Mouse (Mus musculus) left cerebral cortex, adult 18-20 months (tissue): ENCODE data around the gene Aoc3. TPM values are rescaled to one million over a fixed set of nuclear protein-coding genes. Genes with fewer than 3 reads are reported as not detected.
"Not testable (repeated sequence)": the region's sequence is repeated elsewhere in the genome, so short reads cannot be mapped to it uniquely, and the experiment has no call there.

Experiments used
- DNase-seq, 2 experiments: peaks; one replicate each; pipeline ENCODE4 v3.0.0; 2021 to 2022; ENCODE audit warnings: low spot score in 2 of 2, mixed read lengths in 1 of 2
- microRNA-seq, 2 experiments: library from miRNA; unstranded; fragments of <30 nt; microRNA quantifications; one replicate each; pipeline ENCODE4 v1.2.0; 2021
- total RNA-seq, 2 experiments: library from RNA; stranded (reverse); gene quantifications; 2 replicates each; pipeline ENCODE4 v1.2.3; 2021

Aoc3 gene
- total RNA-seq, 2 experiments from 2014 or later, result 0.61 to 0.74 TPM

DNA sequence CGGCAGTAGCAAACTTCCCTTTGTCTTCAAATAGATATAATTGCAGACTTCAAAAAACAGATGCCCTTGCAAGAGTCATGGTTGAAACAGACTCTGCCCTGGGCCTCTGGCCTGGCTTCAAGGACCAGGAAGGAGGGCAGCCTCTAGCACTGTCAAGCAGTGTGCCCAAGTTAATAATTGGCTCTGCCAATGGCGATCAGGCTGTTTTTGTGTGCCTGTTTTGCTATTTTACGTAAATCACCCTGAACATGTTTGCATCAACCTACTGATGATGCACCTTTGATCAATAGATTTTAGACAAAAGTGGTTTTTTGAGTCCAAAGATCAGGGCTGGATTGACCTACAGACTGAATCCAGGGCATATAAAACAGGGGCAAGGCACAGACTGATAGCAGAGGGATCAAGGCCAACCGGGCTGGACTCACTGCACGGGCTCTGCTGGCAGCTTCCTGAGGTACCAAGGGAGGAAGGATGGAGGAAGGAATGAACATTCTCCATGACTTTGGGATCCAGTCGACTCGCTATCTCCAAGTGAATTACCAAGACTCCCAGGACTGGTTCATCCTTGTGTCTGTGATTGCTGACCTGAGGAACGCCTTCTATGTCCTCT lies 37.0 kb downstream of the Aoc3 start, which contains the start of gene G6pc:
TSS of gene G6pc (plus strand) at position 236 of the 610 bp plus-strand sequence.
- no peak for DNase-seq

DNA sequence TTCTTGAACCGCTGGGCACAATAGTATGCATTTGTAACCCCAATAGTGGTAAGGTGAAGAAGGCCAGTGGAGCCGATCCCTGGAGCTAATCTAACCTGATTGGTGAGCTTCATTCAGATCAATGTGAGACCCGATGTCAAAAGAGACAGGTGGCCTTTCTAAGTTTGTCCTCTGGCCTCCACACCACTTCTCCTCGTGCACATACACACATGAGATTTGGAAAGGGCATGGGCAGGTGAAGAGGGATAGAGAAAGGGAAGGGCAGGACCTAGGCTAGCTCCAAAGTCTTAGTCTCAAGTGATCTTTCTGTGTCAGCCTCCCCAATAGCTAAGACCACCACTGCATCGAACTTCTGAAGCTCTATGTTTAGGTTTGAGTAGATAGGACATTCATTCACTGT lies 39.7 kb downstream of the Aoc3 start:
- no peak for DNase-seq

DNA sequence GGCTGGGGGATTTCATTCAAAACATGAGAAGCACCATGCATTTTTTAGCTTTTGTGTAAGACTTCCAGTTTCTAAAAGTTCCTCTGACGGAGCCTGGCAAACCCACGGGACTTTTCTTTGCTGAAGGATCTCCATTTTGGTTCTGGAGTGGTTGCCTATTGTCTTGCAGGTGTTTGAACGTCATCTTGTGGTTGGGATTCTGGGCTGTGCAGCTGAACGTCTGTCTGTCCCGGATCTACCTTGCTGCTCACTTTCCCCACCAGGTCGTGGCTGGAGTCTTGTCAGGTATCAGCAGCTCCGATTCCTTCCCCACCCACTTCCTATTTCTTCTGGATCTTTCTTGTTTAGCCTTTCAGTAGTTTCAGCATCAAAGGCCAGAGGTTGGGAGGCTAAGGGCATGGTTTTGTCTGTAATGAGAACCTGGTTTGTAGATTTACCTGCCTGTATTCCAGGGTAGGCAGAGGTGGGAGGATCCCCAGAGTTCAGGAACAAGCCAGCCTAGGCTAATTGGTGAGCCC lies 44.1 kb downstream of the Aoc3 start:
- DNase-seq, result no peak

DNA sequence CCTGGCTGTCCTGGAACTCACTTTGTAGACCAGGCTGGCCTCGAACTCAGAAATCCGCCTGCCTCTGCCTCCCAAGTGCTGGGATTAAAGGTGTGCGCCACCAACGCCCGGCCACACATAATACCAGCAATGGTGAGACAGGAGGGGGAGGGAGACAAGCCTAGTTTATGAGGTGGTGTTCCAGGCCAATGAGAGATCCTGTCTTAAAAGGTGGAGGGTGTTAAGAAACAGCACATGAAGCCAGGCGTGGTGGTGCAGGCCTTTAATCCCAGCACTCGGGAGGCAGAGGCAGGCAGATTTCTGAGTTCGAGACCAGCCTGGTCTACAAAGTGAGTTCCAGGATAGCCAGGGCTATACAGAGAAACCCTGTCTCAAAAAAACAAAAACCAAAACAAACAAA lies 47.8 kb downstream of the Aoc3 start:
- not testable (repeated sequence) for DNase-seq

DNA sequence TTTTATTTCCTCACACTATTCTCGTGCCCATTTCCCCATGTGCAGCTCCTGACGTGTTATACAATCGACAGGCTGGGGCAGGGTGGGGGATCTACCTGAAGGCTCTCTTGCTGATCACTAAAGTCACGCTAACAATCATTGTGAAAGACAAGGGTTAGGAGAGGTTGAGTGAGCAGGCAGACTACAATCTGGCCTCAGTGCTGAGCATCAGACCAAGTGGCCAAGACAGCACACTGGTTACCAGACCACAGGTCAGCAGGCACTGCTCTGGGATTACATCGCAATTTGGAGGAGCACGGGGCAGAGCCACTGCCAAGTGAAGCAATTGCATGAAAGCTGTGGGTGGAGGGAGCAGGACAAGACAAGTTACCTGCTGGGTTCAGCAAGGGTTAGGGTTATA lies 48.5 kb downstream of the Aoc3 start:
- DNase-seq, result no peak

DNA sequence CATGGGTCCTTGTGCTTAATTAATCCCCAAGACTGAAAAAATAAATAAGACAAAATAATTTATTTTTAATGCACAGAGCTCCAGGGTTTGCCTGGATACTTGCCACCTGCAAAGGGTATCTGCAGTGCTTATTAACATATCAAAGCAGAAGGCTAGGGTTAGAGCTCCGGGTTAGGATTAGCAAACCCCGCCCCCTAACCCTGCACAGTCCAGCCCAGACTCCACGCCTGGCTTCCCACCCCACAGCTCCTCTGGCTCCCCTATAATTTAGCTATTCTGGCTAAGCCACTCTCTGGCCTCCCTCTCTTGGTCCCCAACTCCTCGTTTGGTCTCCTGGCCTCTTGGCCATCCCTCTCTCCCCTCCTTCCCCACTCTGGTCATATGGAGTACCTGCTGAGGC lies 51.4 kb downstream of the Aoc3 start:
- no peak for DNase-seq

Small RNAs within 50 kb of the gene (microRNA-seq; reads per million reads assigned to microRNA genes)
- gene Gm25593, result 0 reads per million in 2 experiments

Other genes starting within 250 kb of the Aoc3 start
- 10 to 100 TPM; 22.5 to 24.6 TPM for gene Coasy, start 248.0 kb upstream of the Aoc3 start, total RNA-seq
- 10 to 100 TPM; 39.5 to 46.6 TPM for gene Mlx, start 243.3 kb upstream of the Aoc3 start, total RNA-seq
- gene Psmc3ip, start 235.2 kb upstream of the Aoc3 start, total RNA-seq, result 1 to 10 TPM; 3.0 to 3.6 TPM
- gene Retreg3, start 210.7 kb upstream of the Aoc3 start, total RNA-seq, result 10 to 100 TPM; 53.9 to 57.8 TPM
- gene Tubg1, start 210.7 kb upstream of the Aoc3 start, total RNA-seq, result 10 to 100 TPM; 44.5 to 53.3 TPM
- 10 to 100 TPM; 48.6 to 54.5 TPM for gene Tubg2, start 174.7 kb upstream of the Aoc3 start, total RNA-seq
- 100 to 1,000 TPM; 158 to 160 TPM for gene Cntnap1, start 160.1 kb upstream of the Aoc3 start, total RNA-seq
- gene Plekhh3, start 159.3 kb upstream of the Aoc3 start, total RNA-seq, result 10 to 100 TPM; 14.2 to 16.7 TPM
- gene Ccr10, start 155.2 kb upstream of the Aoc3 start, total RNA-seq, result under 1 TPM in 1 of 2 experiments, not detected in 1; 0.28 TPM
- 10 to 100 TPM; 55.7 to 62.7 TPM for gene Ezh1, start 104.1 kb upstream of the Aoc3 start, total RNA-seq
- 10 to 100 TPM; 31.4 to 37.8 TPM for gene Ramp2, start 84.6 kb upstream of the Aoc3 start, total RNA-seq
- gene Vps25, start 76.9 kb upstream of the Aoc3 start, total RNA-seq, result 10 to 100 TPM; 56.8 to 65.8 TPM
- 1 to 10 TPM; 7.0 to 8.8 TPM for gene Wnk4, start 70.0 kb upstream of the Aoc3 start, total RNA-seq
- gene Cntd1, start 51.6 kb upstream of the Aoc3 start, total RNA-seq, result under 1 TPM; 0.46 to 0.56 TPM
- gene Coa3, start 51.5 kb upstream of the Aoc3 start, total RNA-seq, result 100 to 1,000 TPM; 103 to 112 TPM
- gene Becn1, start 28.3 kb upstream of the Aoc3 start, total RNA-seq, result 100 to 1,000 TPM; 202 to 214 TPM
- gene Psme3, start 14.4 kb upstream of the Aoc3 start, total RNA-seq, result 100 to 1,000 TPM; 128 to 131 TPM
- 1 to 10 TPM; 5.4 to 6.9 TPM for gene Aoc2, start 5.5 kb upstream of the Aoc3 start, total RNA-seq
- not detected for gene G6pc, start 37.0 kb downstream of the Aoc3 start, total RNA-seq
- 10 to 100 TPM; 47.6 to 48.8 TPM for gene Aarsd1, start 87.0 kb downstream of the Aoc3 start, total RNA-seq
- gene Gm27029, start 94.2 kb downstream of the Aoc3 start, total RNA-seq, result 1 to 10 TPM; 8.2 to 8.6 TPM
- gene Rundc1, start 94.5 kb downstream of the Aoc3 start, total RNA-seq, result 10 to 100 TPM; 40.9 to 46.9 TPM
- 1 to 10 TPM; 4.1 to 4.5 TPM for gene Ptges3l, start 94.7 kb downstream of the Aoc3 start, total RNA-seq
- 10 to 100 TPM; 51.0 to 52.1 TPM for gene Rpl27, start 111.7 kb downstream of the Aoc3 start, total RNA-seq
- 1 to 10 TPM; 2.6 to 3.2 TPM for gene Ifi35, start 117.8 kb downstream of the Aoc3 start, total RNA-seq
- gene Rnd2, start 134.4 kb downstream of the Aoc3 start, total RNA-seq, result 100 to 1,000 TPM; 158 to 161 TPM
- 10 to 100 TPM; 37.9 to 44.5 TPM for gene Vat1, start 135.6 kb downstream of the Aoc3 start, total RNA-seq
- gene Brca1, start 221.3 kb downstream of the Aoc3 start, total RNA-seq, result 1 to 10 TPM in 1 of 2 experiments, under 1 TPM in 1; 0.74 to 1.2 TPM
- 100 to 1,000 TPM; 135 to 198 TPM for gene Nbr1, start 221.5 kb downstream of the Aoc3 start, total RNA-seq